Mouse (Mus musculus) lung, embryonic 16.5 days (tissue): ENCODE results near the gene AU041133. TPM values are rescaled to one million over a fixed set of nuclear protein-coding genes. Genes with fewer than 3 reads are reported as not detected.
A peak's percentile ranks its signal among the peaks of the same experiment; 100 is the strongest.
"Not testable (repeated sequence)": the region's sequence is repeated elsewhere in the genome, so short reads cannot be mapped to it uniquely, and the experiment has no call there.

Experiments used
- ATAC-seq: fragments of 200-750 bp; cut with Nextera tagmentation; 2 replicates; pipeline ENCODE4 v1.8.0; 2017; ENCODE audit warnings: low read depth, mild to moderate bottlenecking, moderate library complexity
- H3K27ac ChIP-seq: fragments of 300-500 bp; sonication (generic); 2 replicates; pipeline ENCODE4 v1.5.1; 2014; ENCODE audit warnings: mild to moderate bottlenecking, control low read depth, low read length
- H3K27me3 ChIP-seq: fragments of 300-500 bp; sonication (generic); 2 replicates; pipeline ENCODE4 v1.6.1; 2014; ENCODE audit warnings: low read depth, low read length, mixed read lengths; ENCODE audit not compliant: control insufficient read depth, insufficient read depth
- H3K36me3 ChIP-seq: fragments of 300-500 bp; sonication (generic); 2 replicates; pipeline ENCODE4 v1.6.1; 2014; ENCODE audit warnings: low read length; ENCODE audit not compliant: control insufficient read depth, insufficient read depth
- H3K4me1 ChIP-seq: fragments of 300-500 bp; sonication (generic); replicated peaks from 2 replicates; pipeline ENCODE4 v1.6.1; 2014; ENCODE audit warnings: low read length, mixed read lengths; ENCODE audit not compliant: control insufficient read depth, insufficient read depth
- H3K4me2 ChIP-seq: fragments of 300-500 bp; sonication (generic); 2 replicates; pipeline ENCODE4 v1.6.1; 2014; ENCODE audit warnings: low read depth, low read length, control low read depth
- H3K4me3 ChIP-seq: fragments of 300-500 bp; sonication (generic); 2 replicates; pipeline ENCODE4 v1.5.1; 2014; ENCODE audit warnings: mild to moderate bottlenecking, low read length, control low read depth
- H3K9ac ChIP-seq: fragments of 300-500 bp; sonication (generic); 2 replicates; pipeline ENCODE4 v1.6.1; 2014; ENCODE audit warnings: low read length, control low read depth
- H3K9me3 ChIP-seq: fragments of 300-500 bp; sonication (generic); 2 replicates; pipeline ENCODE4 v1.6.1; 2016; ENCODE audit warnings: low read length; ENCODE audit not compliant: control insufficient read depth
- WGBS: fragments of 180-500 bp; shearing (Covaris S2); extraction: QIAGEN DNeasy Blood & Tissue Kit; methylation state at CpG from one replicate; pipeline ENCODE4 v1.1.7; 2014; 5-methylcytosine and 5-hydroxymethylcytosine counted together
- polyA plus RNA-seq: library from polyadenylated mRNA; unstranded; fragments of >200 nt; fragmentation: Nextera tagmentation; extraction: Ambion mirVana; gene quantifications from 2 replicates; pipeline ENCODE4 v1.2.1, GENCODE M21; 2015

Gene AU041133
- polyA plus RNA-seq: 6.1 and 6.7 TPM in 2 replicates

DNA sequence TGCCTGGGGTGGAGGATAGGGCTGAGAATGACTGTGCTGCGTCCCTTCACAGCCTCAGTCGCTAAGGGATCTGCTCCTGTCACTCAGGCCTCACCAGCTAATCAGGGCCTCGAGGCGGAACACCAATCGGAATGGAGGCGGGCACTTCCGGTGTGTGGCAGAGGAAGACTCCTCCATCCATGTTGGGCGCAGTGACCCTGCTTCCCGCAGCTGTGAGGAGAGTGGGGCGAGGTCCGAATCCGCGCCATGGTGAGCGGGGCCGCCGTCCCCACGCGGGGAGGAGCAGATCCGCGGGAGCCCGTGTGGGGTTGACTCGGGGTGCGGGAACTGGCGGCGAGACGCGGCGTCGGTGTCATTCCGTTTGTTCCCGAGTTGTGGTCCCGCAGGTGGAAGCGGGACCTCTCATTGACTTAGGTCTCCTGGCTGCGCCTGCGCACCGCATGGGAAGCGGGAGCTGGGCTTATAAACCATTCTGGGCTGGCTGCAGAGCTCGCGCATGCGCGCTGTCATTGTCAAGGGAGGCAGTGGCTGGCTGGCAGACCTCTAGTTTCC, at the start of gene AU041133:
TSS of gene AU041133 (plus strand) at position 164 of the 552 bp plus-strand sequence.
- H3K27ac ChIP-seq: peak within 1 kb of the TSS; percentile 81
- H3K4me2 ChIP-seq: peak within 1 kb of the TSS; percentile 52
- peaks cover 28% of the 10 kb centered on the region for H3K9me3 ChIP-seq
- H3K4me3 ChIP-seq: peak within 1 kb of the TSS; percentile 73
- H3K27me3 ChIP-seq: no peaks in the 10 kb centered on the region
- H3K4me1 ChIP-seq: no peaks in the 10 kb centered on the region
- peak within 1 kb of the TSS; percentile 78 for H3K9ac ChIP-seq
- peak; percentile 100 for ATAC-seq
- WGBS: 1% methylated on average over 41 of the region's 41 CpGs
- H3K36me3 ChIP-seq: peaks cover 4% of the 10 kb centered on the region

- H3K9ac ChIP-seq: peak within 1 kb of the TSS; percentile 69
- WGBS: 15% methylated on average over 39 of the region's 42 CpGs
- peak; percentile 99 for ATAC-seq
- H3K27ac ChIP-seq: peak within 1 kb of the TSS; percentile 70
- not testable (repeated sequence) for H3K27me3 ChIP-seq, H3K36me3 ChIP-seq, H3K4me1 ChIP-seq, H3K9me3 ChIP-seq
- H3K4me3 ChIP-seq: peak within 1 kb of the TSS; percentile 58
- peak within 1 kb of the TSS; percentile 55 for H3K4me2 ChIP-seq
Observed at GRCm38 (mm10) chr10:82082728-82083621, 44.8 kb upstream of the AU041133 start, which contains the start of gene BC024063. Gene BC024063 (plus strand): TSS chr10:82083353.

DNA sequence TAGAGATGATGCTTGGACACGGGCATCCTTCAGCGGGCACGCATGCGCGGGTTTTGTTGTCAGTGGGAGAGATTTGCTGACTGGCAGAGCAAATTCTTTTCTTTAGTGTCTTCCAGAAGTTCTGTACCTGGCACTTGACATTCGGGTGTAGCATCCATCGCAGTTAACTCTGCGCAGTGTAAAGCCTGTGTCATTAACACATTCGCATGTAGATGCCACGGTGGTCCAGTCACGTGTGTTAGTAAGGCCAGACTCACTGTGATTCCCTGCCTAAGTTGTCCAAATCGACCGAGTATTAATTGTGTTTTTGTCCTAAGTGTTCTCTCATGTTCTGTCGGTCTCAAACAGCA, 44.2 kb upstream of the AU041133 start:
- H3K9ac ChIP-seq: peak overlapping the region; percentile 69
- H3K27me3 ChIP-seq, H3K4me1 ChIP-seq, H3K36me3 ChIP-seq, H3K27ac ChIP-seq, H3K9me3 ChIP-seq, ATAC-seq: not testable (repeated sequence)
- peak overlapping the region; percentile 55 for H3K4me2 ChIP-seq
- WGBS: 14% methylated on average over 14 of the region's 14 CpGs
- H3K4me3 ChIP-seq: peak overlapping the region; percentile 58

GRCm38 (mm10) chr10:82117206-82117605, 10.6 kb upstream of the AU041133 start:
- Histone ChIP-seq H3K4me1 (no peaks in the 10 kb centered on the region), H3K9me3 (peaks cover 11% of the 10 kb centered on the region), H3K4me2 (no peak overlapping the region), H3K27ac (no peak overlapping the region), H3K27me3 (no peaks in the 10 kb centered on the region), H3K9ac (no peak overlapping the region), H3K4me3 (no peak overlapping the region), H3K36me3 (no peaks in the 10 kb centered on the region)
- WGBS: 78% methylated on average over 3 of the region's 3 CpGs
- no peak for ATAC-seq

- no peak overlapping the region for H3K27ac ChIP-seq
- peaks cover 32% of the 10 kb centered on the region for H3K9me3 ChIP-seq
- 88% methylated on average over 1 of the region's 1 CpGs for WGBS
- no peaks in the 10 kb centered on the region for H3K4me1 ChIP-seq
- peaks cover 42% of the 10 kb centered on the region for H3K36me3 ChIP-seq
- no peaks in the 10 kb centered on the region for H3K27me3 ChIP-seq
- H3K4me2 ChIP-seq: no peak overlapping the region
- no peak overlapping the region for H3K9ac ChIP-seq
- H3K4me3 ChIP-seq: no peak overlapping the region
- ATAC-seq: no peak
Observed at GRCm38 (mm10) chr10:82145282-82145681, 17.5 kb downstream of the AU041133 start.

DNA sequence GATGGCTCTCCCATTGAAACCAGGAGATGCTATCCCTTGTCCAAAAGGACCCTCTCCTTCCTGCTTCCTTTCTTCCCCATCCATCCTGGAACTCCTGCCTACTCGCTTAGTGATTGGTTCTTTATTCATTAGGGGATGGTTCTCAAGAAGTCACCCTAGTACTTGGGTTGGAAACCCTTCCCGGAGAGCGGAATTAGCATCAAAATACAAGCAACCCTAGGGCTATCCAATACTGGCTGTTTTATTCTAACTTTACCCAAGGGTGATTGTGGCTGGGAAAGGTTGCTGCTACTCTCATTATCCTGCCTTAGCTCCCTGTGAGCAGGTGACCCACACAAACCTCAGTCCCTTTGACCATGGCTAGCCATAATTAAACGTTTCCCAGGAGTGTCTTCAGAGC, 19.8 kb downstream of the AU041133 start:
- ATAC-seq: no peak
- Histone ChIP-seq H3K4me1 (no peaks in the 10 kb centered on the region), H3K9ac (no peak overlapping the region), H3K36me3 (peaks cover 55% of the 10 kb centered on the region), H3K27me3 (no peaks in the 10 kb centered on the region), H3K4me3 (no peak overlapping the region), H3K27ac (no peak overlapping the region), H3K9me3 (peaks cover 46% of the 10 kb centered on the region), H3K4me2 (no peak overlapping the region)
- 82% methylated on average over 4 of the region's 4 CpGs for WGBS

- 65% methylated on average over 3 of the region's 3 CpGs for WGBS
Observed at GRCm38 (mm10) chr10:82167777-82168176, 40.0 kb downstream of the AU041133 start.

GRCm38 (mm10) chr10:82169776-82170175, 42.0 kb downstream of the AU041133 start:
- Histone ChIP-seq H3K9ac (no peak overlapping the region), H3K4me2 (no peak overlapping the region), H3K27ac (no peak overlapping the region), H3K36me3 (no peaks in the 10 kb centered on the region), H3K27me3 (no peaks in the 10 kb centered on the region), H3K9me3 (0 out of 2 replicates have a peak, but pooled peaks cover 4% of the 10 kb centered on the region), H3K4me1 (no peaks in the 10 kb centered on the region), H3K4me3 (no peak overlapping the region)
- WGBS: 65% methylated on average over 2 of the region's 2 CpGs
- no peak for ATAC-seq

More at GRCm38 (mm10) chr10:82167777-82168176, 40.0 kb downstream of the AU041133 start:
- ATAC-seq: no peak
- no peaks in the 10 kb centered on the region for H3K27me3 ChIP-seq
- no peak overlapping the region for H3K4me2 ChIP-seq
- H3K27ac ChIP-seq: no peak overlapping the region
- H3K4me1 ChIP-seq: no peaks in the 10 kb centered on the region
- no peak overlapping the region for H3K4me3 ChIP-seq
- H3K9me3 ChIP-seq: 0 out of 2 replicates have a peak, but pooled peaks cover 4% of the 10 kb centered on the region
- no peak overlapping the region for H3K9ac ChIP-seq
- no peaks in the 10 kb centered on the region for H3K36me3 ChIP-seq

DNA sequence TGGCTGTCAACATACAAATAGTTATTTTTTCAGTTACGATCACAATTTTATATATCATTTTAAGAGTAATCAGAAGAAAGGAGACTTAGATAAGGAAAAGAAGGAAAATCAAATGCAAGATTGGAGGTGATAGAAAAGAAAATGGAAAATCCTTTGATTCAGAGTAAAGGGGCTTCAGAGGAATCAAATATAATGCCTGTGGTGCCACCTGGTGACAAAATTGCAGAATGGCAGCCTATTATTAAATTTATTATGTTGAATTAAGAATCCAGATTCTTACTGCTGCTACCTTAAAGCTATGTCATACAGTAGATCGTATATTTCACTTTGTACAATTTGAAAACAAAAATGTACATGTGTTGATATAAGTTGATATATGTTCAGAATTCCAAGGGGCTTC, 43.0 kb downstream of the AU041133 start:
- no peak for ATAC-seq
- WGBS: 48% methylated on average over 2 of the region's 2 CpGs
- no peaks in the 10 kb centered on the region for H3K36me3 ChIP-seq

More for the DNA sequence above, 43.0 kb downstream of the AU041133 start:
- Histone ChIP-seq H3K4me1 (no peaks in the 10 kb centered on the region), H3K4me2 (no peak overlapping the region), H3K4me3 (no peak overlapping the region), H3K27me3 (no peaks in the 10 kb centered on the region), H3K27ac (no peak overlapping the region), H3K9ac (no peak overlapping the region), H3K9me3 (no peaks in the 10 kb centered on the region)
